Mouse (Mus musculus): ENCODE data around the gene Nubp1. TPM values are rescaled to one million over a fixed set of nuclear protein-coding genes. Genes with fewer than 3 reads are reported as not detected.

The Nubp1 gene
- polyA plus RNA-seq (2017; shearing (Covaris generic)), result 10 to 100 TPM; 42.5 to 52.4 TPM

DNA sequence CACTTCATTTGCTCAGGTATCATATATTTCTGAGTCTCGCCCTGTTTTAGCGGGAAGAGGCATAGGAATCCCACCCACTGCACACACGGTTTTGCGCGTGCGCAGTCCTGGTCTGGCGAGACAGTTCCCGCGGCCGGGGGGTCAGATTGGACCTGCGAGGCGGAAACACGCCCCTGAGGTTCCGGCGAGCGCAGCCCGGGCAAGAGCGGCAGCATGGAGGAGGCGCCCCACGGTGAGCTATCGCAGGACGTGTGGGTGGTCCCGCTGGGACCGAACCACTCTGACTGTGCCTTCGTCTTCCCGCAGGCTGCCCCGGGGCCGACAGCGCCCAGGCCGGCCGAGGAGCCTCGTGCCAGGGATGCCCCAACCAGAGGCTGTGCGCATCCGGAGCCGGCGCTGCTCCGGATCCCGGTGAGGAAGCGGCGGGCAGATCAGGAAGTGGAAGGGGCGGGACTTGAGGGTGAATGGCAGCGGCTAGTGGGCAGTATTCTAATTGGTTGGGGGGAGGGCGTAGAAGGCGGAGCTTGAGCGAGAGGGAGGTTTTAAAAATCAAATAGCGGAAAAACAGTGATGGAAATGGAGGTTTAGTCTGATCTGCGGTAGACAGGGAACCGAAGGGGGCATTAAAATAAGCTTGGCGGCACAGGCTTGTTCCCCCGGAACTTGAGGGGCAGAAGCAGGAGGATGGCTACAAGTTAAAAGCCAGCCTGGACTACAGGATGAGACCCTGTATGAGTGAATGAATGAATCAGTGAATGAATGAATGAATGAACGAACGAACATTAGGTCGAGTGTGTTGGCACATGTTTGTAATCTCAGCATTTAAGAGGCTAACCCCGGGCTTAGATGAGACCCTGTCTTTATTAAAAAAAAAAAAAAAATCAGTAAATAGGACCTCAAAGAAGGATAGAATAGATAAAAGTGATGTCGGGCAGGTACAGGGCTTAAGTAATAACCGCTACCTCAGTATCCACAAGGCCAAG, at the start of gene Nubp1:
Nubp1 (plus strand) TSS at position 185 of the 983 bp plus-strand sequence.
- ATAC-seq, result peak; percentile 98

DNA sequence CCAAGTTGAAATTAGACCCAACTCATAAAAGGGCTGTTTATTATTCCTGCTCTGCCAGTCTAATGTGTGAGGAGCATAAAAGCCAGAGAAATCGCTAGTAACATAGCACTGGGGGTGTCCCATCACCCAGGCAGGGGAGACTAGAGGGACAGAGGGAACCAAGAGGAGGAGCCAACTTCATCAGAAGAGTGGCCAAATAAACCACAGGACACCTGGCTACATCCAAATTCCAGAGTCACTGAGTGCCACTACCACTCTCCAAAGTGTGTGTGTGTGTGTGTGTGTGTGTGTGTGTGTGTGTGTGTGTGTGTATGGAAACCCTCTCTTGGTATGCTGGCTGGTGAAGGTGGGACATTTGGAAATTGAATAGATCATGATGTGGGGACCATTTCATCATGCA, 48.7 kb upstream of the Nubp1 start:
- ATAC-seq, result no peak

DNA sequence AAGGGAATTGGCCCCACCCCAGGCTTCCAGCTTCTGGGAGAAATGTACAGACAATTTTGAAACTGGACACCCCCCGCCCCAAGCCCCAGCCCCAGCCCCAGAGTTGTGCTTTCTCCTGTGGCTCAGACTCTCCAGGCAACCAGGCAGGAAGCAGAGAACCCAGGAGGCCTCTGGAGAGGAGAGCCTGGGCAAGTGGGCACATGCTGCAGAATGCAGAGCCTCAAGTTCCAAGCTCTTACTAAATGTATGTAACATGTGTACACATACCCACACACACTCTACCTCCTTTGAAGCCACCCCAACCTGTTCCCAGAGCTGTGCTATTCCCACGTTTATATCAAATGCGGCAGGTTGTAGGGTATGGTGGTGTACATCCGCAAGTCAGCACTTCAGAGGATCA, 46.0 kb upstream of the Nubp1 start:
- no peak for ATAC-seq

DNA sequence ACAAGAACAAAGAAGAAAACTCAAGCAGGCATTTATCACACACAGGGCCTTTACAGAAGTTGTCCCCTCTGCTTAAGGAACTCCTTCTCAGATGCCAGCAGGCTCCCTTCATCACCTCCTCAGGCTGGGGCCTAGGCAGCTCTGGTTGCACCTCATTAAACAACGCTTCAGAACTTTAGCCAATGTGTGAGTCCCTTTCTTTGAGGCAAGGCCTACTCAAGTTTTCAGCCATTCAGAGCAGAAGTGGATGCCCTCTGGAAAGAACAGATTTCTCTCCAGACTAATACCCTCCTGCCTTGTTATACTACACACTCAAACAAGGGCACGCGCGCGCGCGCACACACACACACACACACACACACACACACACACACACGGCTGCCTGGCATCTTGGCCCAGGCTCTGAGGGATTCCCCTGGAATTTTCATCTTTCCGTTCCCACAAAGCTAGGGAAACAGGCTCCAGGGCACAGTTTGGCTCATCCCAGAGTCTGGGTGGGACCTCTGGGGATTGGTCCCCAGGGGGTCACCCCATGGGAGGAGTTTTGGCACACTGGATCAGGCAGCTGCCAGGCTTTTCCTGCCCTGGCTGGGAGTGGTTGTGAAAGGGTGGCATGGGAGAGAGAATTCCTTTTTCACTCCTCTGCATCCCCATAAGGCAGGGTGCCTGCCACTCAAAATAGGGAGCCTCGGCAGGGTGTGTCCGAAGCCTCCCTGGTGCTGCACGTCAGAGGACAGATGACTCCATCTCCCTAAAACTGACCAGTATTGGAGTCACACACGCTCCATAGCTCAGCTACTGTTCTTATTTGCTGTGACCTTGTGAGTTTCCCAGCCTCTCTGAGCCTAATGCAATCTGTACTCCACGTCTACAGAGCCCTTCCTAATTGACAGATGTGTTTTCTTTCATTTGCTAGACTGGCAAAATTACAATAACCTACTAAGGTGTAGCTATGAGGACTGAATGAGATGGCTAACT, 45.2 kb upstream of the Nubp1 start:
- ATAC-seq, result no peak

DNA sequence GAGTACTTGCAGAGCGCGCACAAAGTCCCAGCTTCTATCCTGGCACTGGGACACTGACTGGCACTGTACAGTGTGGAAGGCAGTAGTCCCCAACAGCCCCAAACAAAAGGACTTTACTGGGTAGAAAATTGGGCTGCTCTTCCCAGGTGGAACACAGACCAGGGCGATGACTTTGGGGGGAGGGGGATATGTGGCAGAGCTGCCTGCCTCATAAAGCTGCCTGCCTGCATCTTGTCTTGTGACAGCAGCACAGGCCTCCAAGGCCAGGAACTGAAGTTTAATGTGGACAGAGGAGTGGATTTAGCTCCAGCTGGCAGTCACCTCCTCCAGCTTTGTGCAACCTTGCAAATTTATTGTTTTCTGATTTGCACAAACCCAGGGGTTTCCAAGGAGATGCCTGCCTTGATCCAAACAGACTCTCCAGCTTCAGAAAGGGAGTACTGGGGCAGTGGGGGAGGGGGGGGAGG, 42.2 kb upstream of the Nubp1 start:
- no peak for ATAC-seq

DNA sequence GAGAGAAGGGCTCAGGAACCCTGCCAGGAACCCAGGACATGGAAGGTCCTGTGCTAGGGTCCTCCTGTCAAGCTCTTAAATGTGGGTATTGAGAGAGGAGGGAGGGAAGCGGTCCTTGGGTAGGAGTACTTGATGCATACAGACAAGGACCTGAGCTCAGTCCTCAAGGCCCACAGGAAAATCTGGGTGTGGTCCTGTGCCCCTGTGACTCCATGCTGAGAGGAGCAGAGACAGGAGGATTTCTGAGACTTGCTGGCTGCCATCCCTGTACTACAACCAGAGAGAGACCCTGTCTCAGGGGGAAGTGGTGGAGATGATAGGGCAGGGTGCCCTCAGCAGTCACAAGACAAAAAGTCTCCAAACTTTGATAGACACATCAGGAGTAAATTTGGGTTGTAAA, 41.8 kb upstream of the Nubp1 start:
- ATAC-seq, result no peak

DNA sequence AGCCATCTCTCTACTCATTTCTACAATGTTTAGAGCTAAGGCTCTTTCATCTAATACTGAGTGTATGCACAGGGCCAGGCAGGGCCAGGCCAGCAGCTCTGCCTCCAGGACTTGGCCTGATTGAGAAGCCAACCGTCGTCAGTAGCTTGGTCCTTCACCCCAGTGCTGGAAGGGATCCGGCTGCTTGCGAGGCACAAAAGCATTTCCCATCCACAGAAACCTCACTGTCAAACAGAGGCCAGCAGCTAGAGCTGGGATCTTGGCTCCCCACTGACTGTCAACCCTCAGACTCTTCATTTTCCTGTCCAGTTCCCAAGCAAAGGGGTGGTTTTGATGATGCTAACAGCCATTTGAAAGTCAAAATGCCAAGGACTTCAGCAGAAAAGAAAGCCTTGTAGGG, 39.4 kb upstream of the Nubp1 start:
- no peak for ATAC-seq

DNA sequence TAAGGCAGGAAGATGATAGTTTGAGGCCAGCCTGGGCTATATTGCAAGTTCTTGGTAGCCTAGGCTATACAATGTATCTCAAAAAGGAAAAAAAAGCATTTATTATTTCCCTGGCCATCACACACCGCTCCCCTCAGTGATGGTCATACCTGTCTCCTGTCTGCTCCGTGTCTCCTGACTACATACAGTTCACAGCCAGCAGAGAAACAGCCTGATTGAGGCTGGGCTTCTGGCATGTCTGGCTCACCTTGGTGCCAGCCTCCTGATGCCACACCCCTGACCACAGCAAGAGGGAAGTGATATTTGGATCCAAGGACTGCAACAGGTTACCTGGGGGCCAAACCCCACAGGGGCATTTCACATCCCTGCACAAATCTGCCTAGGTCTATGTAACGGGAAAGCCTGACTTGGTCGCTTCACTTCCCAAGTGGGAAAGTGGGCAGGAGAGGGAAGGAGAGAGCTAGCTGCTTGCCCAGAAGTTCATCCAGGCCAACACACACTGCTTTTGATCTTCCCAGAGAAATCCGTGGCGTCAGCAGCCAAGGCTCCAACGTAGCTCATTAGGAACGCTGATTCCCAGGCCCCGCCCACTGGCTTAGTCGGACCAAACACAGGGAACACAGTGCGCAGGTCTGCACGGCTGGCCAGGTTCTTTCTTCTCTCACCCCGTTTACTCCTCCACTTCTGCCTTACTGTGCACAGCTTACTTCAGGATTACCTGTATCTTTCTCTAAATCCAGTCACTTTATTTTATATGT, 37.3 kb upstream of the Nubp1 start:
- no peak for ATAC-seq

DNA sequence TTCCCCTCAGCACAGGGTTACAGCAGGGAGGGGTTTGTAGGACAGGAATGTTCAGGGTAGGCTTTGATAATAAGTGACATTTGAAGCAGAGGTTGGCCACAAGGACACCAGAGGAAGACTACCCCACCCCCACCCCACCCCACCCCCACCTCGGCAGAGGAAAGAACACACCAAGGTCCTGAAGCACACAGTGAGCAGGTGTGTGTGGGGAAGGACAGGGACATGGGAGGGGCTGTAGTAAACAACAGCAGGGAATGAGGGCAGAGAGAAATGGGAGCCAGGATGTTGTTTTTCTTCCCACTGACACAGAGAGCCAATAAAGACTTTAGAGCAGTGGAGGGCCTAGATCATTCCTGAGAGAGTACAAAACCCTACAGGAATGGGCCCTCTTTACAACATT, 34.5 kb upstream of the Nubp1 start:
- ATAC-seq, result no peak

DNA sequence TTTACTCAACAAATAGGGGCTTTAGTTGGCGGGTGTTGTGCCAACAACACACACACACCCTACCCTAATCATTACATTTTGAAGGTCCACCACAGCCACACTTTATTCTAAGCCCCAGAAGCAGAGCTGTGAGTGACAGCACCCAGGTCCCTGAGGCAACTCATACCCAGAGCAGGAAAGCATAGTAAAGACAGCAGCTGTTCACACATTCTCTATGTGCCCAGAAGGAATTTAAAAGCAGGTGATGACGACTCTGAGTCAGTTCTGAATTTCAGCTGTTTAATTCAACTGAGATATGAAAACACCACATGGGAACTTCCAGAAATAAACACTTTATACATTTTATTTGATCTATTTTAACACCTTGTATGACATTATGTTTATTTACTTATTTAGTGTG, 32.2 kb upstream of the Nubp1 start:
- no peak for ATAC-seq

DNA sequence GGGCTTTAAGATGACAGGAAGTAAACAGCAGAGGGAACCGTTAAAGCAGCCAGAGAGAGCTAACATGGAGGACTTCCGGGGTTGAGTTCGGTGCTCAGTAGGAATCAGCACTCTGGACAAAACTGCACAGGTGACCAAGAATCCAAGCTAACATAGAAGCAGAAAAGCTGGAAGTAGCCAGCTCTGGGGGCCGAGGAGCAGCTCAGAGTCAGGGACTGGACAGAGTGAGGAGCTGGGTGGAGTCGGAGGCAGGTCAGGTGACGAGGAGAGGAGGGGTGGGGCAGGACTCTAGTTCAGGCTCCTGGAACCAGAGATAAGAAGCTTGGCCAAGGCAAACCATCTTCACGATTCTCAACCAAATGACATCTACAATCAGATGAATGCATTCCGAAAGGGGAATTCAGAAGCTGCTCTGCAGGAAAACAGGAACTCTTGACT, 27.7 kb upstream of the Nubp1 start:
- peak; percentile 80 for ATAC-seq

DNA sequence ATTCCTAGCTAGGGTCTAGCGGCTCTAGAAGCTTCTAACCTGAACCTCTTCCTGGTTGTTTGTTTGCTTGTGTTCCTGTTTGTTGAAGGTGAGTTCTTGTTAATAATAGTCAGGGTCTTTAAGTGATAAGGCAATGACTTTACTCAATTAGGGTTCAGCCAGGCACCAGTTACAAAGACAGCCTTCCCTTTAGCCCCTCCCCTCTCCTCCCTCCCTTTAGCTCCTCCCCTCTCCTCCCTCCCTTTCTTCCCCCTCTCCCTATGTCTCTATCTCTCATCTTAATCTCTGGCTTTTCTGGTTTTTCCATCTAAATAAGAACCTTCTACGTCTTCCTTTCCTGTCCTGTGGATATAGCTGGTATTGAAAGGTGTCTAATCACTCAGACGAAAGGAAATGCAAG, 27.2 kb upstream of the Nubp1 start:
- peak; percentile 32 for ATAC-seq

DNA sequence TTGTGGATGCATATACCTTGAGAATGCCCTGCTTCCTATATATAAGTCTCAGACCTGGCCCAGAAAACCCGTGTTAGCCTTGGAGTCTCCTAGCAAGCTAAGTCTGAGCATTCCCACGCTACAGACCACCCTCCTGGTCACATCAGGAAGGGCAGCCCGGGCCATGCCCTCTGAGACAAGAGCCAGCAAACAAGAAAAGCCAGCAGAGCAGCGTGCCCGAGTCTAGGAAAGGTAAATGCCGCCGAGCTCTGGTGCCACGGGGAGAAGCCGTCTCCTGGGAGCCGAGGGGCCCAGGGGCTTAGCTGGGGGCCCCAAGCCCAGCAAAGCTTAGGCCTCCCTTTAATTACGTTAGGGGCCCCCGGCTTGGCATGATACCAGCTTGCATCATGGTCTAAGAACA, 26.5 kb upstream of the Nubp1 start:
- no peak for ATAC-seq

DNA sequence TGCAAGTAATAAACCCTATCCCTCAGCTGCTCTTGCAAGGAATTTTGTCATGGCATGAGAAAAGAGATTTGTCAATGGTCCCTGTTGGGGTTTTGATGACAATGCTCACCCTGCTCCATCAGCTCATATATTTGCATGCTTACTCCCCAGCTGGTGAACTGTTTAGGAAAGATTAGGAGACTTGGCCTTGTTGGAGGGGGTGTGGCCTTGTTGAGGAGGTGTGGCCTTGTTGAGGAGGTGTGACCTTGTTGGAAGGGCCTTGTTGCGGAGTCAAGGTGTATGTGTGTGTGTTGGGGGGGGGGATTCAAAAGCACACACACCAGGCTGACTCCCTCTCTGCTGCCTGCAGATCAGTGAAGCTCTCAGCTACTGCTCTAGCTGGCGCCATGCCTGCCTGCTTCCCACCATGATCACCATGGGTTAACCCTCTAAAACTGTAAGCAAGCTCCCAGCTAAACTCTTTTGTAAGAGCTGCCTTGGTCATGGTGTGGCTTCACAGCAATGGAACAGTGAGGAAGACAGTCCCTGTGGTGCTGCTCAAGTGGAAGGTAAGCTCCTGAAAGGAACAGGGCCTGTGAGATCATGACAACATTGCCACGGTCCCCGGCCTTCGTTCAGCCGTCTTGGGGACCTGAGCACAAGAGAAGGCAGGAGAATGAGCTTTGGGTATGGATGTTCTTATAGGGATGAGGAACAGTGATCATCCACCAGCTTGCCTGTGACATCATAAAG, 22.9 kb upstream of the Nubp1 start:
- ATAC-seq, result no peak

DNA sequence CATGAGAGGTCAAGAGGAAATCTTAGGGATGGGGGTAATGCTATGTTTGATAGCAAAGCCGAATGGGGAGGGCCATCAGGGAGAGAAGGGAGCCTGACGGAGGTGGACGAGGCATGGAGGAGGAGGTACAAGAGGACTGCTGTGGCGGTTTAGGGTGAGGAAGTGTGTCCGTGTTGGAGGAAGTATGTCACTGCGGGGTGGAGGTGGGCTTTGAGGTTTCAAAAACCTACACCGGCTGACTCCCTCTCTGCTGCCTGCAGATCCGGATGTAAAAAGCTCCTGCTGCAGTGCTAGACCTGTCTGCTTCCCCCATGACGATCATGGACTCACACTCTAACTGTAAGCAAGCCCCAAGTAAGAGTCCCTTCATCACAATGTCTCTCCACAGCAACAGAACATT, 19.2 kb upstream of the Nubp1 start:
- no peak for ATAC-seq

DNA sequence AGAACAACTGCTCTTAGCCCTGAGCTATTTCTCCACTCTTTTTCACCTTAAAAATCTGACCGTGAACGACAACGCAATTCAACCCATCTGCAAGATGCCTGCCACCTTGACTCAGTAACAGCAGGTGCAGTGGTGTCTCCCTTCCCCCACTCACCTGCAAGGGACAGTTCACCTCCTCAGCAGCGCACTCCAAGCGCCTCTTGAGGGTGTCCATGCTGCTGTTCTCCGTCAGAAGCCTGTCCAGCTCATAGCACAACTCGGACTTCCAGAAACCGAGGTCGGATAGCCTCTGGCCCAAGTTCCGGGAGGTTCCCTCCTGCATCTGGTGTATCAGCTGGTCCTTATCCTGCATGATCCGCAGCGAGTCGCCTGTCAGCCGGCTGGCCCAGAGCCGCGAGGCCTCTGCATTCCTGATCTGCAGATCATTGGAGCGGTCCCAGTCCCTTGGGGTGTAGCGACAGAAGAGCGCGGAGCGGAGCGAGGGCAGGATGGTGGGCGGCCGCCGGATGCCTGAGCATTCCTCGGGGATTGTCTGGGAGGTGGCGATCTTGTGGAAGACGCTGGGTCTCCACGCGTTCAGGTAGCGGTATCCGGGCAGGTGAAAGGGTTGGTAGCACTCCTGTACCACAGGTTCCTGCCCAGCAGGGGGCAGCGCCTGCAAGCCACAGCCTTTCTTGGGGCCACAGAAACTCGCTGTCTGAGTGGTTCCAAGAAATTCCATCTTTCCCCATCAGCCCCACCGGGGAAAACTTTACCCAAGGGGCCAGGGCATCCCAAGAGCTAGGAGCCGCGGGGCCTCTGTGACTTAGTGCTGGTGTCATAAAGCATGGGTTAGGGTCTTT, 16.8 kb upstream of the Nubp1 start, which contains the start of gene Tekt5:
Tekt5 (minus strand) TSS at position 792 of the 842 bp plus-strand sequence.
- no peak for ATAC-seq

DNA sequence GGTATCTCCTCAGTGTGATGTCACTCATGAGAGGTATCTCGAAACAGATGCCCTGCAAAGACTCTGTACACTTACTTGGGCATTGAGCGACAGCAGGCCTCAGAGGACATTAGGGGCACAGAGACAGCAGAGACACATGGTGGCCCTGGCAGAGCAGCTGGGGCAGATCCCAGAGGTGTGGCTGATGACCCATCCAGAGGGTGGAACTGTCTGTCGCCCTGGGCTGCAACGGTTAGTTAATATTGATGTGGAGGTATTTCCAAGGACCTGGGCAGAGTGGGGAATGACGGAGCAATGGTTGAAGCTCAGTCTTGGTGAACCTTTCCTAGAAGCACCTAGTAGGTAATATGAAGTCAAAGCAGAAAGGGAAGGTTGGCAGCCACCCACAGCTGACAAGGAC, 13.0 kb upstream of the Nubp1 start:
- no peak for ATAC-seq

DNA sequence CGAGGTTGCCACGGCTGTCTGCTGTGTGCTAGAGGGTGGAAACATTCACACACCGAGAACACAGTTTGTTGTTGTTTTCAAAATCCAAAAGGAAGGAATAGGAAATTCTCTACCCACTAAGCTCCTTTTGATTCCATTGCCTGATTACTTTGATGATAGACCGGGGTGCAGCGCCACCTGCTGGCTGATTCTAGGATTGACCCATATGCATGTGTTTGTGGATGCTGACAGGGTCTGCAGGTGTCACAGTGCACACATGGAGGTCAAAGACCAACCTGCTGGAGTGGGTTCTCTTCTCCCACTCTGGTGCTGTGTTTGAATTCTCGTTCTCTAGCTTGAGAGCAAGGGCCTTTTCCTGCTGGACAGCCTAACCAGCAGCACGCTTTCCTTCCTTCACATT, 12.6 kb upstream of the Nubp1 start:
- peak; percentile 81 for ATAC-seq

DNA sequence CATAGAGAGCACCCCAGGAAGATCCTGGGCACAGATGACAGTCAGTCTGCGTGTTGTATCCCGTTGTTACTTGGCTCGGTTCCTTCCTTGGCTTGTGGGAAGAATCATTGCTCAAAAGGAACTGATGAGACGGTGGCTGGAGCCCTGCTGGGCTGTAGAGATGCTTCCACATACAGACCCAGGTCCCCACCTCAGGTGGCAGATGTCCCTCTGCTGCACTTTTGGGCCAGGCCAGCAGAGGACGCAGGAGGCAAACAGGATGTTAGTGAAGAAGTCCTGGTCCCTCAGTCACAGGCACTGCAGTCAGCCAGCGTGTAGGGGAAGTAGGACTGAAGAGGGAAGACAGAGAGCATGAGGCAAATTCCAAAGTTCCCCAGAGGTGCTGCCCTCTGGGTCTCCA, 4.2 kb downstream of the Nubp1 start:
- ATAC-seq, result no peak

DNA sequence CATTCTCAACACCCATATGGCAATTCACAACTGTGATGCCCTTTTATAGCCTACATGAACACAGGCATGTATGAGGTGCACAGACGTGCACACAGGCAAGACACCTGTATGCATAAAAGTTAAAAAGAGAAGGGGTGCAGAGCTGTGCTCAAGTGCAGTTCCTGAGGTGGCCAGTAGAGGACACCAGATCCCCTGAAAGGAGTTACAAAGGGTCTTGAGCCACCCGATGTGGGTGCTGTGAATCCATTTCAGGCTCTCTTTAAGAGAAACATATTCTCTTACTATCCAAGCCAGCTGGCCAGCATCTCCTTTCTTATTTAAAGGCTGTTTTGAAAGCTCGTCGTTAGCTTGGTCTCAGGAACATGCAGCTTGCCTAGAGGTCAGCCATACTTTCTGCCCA, 5.1 kb downstream of the Nubp1 start:
- ATAC-seq, result no peak

All from CD4-positive, CD25-positive, alpha-beta regulatory T cell, adult 4 months (primary cell).